Mouse (Mus musculus): ENCODE measurements around the gene Afap1.

Gene Afap1

DNA sequence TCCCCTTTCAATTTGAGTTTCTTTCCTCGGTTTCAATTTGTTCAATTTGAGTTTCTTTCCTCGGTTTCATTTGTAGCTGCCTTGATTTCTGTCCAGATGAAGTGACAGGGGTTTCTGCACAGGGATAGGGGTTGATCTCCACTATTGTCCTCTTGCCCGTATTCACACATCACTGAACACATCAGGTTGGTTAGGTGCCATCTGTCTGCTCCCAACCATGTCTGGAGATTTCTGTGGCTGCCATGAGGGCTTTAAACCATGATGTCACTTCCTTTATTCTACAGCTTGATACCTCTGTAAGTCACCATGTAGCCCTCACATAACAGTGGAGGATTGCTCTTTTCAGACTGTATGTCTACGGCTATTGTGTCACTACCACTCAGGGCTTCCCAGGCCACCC lies 4.0 kb downstream of the Afap1 start:
- no peak for DNase-seq (ENCODE audit: low spot score in 2 of 2)

DNA sequence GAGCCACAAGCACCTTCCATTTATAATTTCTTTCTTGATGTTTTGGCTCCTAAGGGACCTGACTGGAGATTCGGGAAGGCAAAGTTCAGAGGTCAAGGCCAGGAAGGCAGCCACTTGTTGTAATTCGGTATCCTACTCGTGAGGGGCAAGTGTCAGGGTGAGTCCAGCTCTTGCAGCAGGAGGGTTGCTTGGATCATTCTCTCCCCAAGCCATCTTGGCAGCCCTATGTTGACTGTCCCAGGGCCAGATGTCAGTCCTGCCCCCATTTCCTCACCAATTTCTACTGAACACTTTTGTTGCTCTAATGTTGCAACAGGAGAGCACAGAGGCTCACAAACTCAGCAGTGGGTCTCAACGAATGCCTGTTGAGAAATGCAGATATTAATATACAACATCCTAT lies 5.0 kb downstream of the Afap1 start:
- no peak for DNase-seq (ENCODE audit: low spot score in 2 of 2)

DNA sequence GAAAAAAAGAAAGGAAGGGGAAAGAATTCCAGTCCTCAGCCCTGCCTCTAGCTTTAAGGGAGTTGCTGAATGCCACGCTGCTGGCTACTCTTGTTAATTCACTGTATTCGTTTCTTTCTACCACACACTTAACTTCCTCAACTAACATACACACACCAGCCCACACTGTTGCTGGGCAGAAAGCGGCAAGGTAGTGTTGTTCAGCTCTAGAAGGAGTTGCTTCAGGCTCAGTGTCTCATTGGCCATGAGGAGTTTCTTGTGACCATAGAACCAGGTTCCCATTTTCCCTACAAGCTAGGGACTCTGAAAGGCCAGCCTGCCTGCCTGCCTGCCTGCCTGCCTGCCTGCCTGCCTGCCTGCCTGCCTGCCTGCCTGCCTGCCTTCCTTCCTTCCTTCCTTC lies 5.9 kb downstream of the Afap1 start:
- DNase-seq (ENCODE audit: low spot score in 2 of 2), result no peak

DNA sequence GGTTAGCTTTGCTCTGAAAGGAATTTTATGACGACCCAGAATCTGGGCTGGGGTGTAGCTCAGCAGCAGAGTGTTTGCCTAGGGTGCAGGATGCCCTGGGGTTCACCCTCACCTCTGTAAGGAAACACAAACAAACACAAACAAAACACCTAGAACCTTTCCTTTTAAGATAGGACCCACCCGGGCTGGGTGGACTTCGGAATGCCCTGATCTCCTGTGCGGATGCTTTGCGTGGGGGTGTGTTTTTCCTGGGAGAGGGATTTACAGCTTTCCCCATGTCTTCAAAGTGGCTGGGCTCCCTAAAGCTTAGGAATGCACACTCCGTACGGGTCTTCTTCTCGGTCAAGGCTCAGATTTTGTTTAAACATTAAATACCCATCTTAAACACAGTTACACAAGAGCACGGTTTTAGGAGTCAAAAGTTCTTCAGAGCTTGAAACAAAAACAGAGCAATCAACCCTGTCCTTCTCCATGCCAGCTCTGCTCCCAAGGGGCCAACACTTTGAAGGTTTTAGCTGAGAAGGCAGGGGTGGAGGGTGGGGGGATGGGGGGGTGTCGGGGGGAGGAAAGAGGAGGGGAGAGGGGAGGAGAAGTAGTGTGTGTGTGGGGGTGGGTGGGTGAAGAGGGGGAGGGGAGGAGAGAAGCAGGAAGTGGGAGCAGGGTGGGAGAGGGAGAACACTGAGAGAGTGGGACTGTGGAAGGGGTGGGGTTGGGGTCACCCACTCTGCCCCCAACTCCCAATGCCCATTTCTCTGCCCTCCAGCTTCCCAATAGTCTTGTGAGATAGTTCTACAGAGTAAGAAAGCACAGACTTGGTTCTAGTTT lies 7.5 kb downstream of the Afap1 start:
- DNase-seq (ENCODE audit: low spot score in 2 of 2), result no peak

DNA sequence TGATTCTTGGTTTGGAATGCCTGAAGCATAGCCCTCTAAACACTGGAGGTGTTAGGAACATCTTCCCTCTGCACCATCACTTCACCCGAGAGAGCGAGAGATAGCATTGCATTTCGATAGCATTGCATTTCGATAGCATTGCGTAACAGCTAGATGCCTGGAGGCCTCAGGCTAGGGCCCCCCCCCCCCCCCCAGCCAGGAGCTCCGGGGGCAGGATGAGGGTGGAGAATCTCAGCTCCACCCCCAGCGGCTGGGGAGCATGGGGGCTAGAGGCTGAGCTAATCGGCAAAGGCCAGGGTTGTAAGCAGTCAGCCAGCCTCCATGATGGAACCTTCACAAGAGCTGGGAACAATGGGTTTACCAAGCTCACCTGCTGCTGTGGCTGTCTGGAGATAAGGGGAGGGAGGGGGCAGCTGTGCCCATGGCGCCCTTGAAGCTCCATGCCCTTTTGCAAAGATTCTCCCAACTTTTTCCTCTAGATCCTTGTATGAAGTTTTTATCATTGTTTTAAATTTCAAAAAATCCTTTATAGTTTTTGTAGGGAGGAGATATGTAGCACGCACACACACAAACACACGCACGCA lies 8.2 kb downstream of the Afap1 start:
- DNase-seq (ENCODE audit: low spot score in 2 of 2), result no peak

DNA sequence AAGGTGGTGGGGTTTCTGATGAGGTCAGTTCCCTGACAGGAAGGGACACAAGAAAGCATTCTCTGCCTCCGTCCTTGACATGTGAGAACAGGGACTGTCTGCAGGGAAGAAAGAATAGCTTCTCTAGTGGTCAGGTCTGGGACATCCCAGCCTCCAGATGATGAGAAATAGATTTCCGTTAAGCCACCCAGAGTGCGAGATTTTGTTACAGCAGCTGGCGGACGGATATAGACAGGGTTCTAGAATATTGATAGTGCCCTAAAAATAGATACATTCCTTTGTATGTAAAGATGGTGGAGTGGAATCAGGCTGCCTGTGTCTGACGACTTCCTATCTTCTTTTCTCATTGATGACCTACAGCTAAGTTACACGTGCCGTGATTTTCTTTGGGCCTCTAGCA lies 10.3 kb downstream of the Afap1 start:
- no peak for DNase-seq (ENCODE audit: low spot score in 2 of 2)

DNA sequence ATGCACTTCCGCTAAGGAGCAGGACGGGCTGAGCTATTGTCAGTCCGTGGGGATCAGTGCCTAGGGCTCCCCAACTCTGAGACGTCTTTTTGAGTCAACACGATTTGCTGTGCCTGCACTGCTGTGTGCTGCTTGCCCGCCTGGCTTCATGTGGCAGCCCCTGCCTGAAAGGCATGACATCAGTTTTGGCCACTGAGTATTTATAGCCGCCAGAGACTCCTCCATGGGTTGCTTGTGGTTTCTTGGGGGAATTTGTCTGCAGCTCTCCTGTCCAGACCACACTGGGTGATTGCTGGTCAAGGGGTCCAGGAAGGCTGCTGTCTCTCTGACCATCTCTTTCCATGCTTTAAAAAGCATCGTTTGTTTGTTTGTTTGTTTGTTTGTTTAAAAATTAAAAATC lies 12.2 kb downstream of the Afap1 start:
- no peak for DNase-seq (ENCODE audit: low spot score in 2 of 2)

DNA sequence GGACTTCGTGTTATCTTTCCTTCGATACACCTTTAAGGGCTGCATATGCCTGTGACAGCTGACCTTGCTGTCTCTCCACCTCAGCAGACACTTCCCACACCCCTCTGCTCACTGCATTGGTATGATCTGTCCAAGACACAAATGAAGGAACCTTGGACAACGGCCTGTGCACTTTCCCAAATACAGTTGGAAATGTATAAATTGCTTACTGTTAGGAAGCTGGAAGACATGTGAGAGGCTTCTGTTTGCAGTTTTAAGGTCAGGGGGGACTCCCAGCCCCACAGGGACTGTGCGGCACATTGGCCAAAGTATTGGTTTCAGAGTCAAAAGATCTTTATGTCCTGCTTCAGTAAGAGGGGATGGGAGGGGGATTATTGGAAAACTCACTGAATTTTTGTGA lies 14.0 kb downstream of the Afap1 start:
- DNase-seq (ENCODE audit: low spot score in 2 of 2), result no peak

DNA sequence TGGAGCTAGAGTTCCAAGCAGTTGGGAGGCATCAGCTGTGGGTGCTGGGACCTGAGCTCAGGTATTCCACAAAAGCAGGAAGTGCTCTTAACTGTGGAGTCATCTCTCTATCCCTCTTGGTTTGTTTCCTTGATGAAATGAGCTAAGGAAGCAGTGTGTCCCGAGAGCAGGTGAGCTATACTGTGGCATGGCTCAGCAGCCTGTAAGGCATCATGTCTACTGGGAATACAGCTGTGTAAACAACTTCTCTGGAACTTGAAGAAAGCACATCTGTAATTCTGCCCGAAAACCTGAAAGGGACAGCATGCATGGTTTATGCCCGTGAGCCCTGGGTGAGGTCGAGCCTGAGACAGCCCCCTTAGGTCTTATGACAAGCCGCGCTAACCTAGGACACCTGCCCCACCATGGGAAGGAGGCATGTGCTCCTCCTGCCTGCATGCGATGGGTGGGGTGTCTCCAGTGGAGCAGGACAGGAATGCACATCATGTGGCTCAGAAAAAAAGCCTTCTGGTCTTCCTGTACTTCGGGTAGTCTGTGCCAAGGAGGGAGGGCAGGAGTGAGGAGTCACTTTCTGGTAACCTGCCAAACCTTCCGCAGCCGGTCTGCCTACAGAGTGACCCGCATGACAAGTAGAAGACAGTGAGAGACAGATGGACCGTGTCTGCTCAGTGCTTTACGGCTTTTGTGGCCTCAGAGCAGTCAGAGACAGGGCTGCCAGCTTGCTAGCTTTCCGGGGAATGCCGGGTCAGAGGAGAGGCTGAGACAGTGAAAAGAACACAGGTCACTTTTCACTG lies 14.7 kb downstream of the Afap1 start:
- no peak for DNase-seq (ENCODE audit: low spot score in 2 of 2)

DNA sequence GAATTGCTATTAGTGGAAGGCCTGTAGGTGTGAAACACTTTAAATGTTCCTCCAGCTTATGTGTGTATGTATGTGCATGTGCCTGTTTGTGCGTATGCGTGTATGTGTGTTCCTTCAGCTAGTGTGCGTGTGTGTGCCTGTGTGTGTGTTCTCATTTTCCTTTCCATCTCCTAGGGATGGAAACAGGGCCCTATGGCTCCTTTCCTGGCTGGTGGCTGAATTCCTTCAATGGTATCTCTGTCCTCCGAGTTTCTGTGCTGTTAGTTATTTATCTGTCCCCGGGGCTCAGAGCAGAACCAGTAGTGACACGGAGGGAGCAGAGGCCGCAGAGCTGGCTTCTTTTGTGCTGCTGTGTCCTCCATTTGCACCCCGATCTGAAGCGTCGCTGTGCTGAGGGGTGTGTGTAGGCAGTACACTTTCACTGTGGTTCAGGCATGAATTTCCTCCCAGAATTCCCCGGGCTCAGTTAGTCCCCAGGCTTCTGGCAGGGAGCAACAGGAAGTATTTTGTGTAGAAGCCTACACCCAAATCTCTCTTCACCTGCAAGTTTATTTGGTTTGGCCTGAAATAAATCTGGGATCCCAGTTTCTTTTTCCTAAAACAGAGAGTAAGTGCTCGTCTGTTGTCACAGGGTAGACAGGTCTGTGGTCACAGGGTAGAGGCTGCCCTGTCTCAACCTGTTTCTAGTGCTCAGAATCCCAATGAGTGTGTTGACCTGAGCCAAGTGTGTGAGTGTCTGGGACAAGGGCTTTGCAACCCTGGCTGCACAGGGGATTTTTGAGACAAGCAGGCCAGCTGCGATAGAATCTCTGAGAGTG lies 15.7 kb downstream of the Afap1 start:
- no peak for DNase-seq (ENCODE audit: low spot score in 2 of 2)

DNA sequence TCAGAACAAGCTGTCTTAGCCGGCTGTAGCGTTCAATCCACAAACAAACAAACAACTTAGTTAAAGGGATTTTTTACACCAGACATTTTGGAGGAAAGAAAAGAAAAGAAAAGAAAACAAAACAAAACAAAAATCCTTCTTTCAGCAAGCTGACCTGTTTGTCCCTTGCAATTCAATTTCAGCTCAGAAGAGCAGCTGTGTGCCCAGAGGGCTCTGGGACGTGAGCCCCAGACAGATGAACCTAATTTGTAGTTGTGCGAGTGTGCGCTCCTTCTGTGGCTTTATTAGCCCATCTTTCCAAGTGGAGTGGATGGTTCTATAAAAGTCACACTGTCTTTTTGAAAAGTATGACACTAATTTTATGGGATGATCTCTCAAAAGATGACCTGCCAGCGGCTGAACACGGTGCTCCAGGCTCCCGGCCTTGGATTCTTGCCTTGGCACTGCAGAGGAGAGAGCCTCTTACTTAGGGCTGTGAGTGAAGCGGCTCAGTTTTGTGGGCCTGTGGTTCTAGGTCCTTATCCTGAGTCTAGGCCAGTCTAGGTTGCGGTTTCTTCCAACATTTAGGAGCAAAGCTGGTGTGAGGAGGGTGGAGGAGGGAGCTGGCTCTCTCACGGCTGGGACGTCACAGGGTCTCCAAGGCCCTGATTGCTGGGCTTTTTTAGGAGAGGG lies 22.6 kb downstream of the Afap1 start:
- no peak for DNase-seq (ENCODE audit: low spot score in 2 of 2)

DNA sequence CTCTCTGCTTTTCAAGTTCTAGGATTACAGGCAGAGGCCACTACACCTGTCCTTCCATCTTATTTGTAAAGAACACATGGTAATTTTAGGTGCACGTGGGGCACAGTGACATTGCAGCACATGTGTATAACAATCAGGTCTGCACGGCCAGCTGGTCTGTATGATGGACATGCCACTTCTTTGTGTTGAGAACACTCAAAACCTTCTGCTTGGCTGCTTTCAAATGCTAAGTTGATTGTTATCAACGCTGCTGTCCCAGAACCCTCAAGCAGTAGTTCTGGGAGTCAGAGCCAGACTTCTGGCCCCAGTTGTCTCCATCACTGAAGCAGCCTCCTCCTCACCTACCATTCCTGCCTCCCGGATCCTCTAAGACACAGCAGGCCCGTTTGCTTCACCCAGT lies 23.5 kb downstream of the Afap1 start:
- DNase-seq (ENCODE audit: low spot score in 2 of 2), result no peak

DNA sequence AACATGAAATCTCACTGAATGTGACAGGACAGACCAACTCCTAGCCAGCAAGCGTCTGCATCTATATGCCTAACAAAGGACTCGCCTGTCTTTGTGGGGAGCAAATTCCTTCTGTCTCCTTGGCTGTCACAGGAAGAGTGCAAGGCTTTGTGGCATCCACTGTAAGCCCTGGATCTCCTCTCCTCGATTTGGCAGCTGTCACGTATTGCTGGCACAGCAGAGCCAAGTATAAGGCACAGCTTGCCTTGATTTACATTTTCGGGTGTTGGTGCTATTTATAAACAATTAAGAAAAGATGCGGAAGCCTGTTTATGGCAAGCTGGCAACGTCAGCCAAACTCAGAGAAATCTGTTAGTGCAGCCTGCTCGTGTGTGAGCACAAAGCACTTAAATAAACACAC lies 25.3 kb downstream of the Afap1 start:
- DNase-seq (ENCODE audit: low spot score in 2 of 2), result no peak

DNA sequence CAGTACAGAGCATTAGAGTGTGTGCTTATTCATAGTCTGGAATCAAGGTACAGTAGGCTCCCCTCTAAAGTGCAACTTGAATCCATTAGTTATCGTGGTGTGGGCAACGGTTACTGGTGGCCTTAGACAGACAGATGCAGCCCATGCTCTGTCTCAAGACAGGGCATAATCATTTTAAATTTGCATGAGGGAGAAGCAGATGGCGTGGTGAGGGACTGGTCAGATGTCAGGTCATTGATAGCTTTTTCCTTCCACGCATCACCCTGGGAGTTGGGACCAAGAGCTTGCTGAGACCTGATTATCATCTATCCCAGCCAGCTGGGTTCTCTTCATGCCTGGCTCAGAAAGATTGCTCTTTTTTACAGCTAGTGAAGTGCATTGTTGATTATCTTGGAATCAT lies 27.0 kb downstream of the Afap1 start:
- DNase-seq (ENCODE audit: low spot score in 2 of 2), result no peak

DNA sequence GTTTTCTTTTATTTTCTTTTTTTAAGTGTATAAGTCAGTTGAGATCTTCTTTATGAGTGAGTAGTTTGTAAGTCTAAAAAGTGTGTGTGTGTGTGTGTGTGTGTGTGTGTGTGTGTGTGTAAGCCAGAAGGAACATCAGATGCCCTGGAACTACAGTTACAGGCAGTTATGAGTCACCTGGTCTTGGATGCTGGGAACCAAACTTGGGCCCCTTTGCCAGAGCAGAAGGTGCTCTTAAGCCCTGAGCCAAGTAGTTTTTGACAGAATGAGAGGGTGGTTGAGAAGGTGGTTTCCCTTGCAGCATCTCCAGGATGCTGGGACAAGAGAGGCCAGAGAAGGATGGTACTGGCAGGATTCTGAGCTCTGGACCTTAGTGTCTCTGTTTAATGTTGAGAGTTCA lies 27.4 kb downstream of the Afap1 start:
- no peak for DNase-seq (ENCODE audit: low spot score in 2 of 2)

DNA sequence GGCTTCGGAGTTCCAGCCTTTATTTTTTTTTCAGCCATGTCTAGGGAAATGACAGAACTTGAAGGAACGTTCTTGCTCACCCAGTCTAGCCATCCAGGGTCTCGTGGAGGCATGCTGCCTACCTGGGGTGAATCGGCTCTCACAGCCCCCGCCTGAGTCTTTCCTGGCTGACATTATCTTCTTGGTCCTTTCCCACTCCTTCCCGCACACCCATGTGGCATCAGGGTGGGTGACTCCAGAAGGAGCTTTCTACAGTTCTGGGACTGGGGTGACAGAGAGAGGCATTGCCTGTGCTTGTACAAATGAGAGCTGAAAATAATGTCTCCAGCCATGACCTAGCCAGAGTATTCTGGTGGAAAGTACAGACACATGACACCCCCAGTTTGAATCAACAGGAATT lies 28.0 kb downstream of the Afap1 start:
- no peak for DNase-seq (ENCODE audit: low spot score in 2 of 2)

DNA sequence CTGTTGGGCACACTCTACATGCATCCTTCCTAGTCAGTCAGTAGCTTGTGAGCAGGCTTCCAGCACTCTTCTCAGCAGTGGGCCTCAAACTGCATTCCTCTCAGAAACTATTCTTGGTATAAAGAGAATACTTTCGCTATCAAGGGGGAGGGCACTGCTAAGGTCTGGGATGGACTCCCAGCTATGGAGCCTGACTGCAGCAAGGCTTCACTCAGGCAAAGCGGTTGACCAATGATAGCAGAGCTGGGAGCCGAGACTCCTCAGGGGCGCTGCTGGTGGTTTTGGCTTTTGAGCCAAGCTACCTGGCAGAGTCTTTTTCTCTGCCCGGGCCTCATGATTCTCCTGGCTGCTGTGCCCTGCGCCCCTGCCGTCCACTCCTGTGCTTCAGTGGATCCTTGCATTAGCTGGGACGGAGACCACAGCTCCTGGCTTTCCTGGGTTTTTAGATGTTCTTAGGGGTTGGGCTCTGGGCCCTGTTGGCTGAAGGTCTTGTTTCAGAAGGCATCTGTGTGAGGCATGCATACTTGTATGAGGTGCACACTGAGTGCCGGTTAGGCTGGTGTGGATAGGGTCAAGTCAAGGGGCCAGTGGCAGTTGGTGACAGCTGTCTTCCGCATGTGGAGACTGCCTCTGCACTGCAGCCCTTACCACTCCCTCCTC lies 28.6 kb downstream of the Afap1 start:
- DNase-seq (ENCODE audit: low spot score in 2 of 2), result no peak

DNA sequence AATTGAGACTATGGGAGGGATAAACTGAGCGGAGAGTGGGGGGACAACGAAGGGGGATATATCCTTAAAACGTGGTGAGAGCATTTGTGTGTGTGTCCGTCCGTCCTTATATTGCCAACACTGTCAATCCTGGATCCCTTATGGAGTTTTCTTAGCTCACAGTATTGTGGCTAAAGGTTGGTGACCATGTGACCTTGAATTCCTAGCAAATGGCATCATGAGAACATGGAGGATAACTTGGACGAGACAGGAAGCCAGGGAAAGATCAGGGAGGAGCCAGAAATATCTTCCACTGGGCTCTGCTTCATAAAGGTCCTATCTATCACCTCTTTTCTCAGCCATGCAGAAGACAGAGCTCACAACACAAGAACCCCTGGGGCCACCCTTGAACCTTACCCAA lies 30.3 kb downstream of the Afap1 start:
- DNase-seq (ENCODE audit: low spot score in 2 of 2), result no peak

DNA sequence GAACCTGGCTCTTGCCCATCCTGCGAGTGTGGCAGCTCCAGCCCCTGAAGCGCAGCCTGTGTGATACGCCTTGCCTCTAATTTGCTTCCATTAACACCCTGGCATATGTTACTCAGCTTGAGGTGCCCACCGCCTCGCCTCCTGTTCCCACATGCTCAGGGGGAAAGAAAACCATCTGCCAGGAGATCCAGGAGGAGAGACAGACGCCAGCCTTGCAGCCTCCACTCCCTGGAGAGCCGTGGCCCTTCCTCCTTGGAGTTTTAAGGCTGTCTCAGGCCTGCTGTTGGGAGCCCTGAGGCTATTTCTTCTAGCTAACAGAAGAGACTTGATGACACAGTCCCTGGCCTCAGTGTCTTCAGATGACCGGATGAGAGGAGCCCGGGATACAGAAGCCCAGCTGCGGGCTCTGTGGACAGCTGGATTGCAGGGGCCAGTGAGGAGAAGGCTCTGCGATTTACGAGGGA lies 32.1 kb downstream of the Afap1 start:
- DNase-seq (ENCODE audit: low spot score in 2 of 2), result no peak

DNA sequence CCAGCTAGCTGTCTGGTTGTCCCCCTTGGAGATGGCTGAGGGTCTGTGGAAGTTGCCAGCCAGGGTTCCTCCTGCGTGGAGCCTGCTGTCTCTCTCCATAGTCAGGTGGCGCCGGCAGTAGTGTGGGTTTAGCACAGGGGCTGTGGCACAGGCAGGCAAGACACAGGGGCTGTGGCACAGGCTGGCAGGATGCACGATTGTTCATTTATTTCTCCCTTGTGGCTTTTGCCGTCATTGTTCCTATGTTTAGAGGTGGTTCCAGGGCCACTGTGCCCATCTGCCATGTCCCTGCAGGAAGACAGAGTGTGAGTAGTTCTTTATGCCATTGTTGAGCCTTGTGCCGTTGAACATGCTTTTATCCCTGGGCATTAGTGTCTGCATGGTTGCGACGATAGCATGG lies 33.4 kb downstream of the Afap1 start:
- DNase-seq (ENCODE audit: low spot score in 2 of 2), result no peak

DNA sequence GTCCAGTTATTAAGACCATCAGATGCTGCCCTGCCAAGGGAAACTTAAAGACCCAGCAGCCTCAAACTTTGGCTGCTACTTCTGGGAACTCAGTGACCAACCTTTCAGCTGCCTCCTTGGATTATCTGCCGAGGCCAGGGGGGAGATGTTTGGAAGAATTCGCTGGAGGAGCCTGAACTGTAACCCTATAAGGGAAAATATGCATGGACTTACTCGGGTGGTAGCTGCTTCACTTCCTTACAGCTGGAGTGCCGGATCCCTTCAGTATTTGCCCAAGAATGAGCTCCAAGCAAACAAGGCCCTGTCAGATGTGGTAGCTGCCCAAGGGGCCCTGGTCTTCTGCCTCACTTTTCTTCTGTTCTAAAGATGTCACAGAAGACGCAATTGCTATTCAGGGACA lies 38.2 kb downstream of the Afap1 start:
- DNase-seq (ENCODE audit: low spot score in 2 of 2), result no peak

Measured in spleen, postnatal 10 days (tissue).